Mouse (Mus musculus) liver, postnatal 0 days (tissue): Measurements from ENCODE around the gene E130114P18Rik.

Source experiments
- CTCF ChIP-seq: sonication (generic); IDR thresholded peaks from 2 replicates; pipeline ENCODE4 v1.5.1; 2016; ENCODE audit warnings: antibody characterized with exemption, low read depth
- EP300 ChIP-seq: IDR thresholded peaks from 2 replicates; pipeline ENCODE4 v1.6.1; 2016; ENCODE audit warnings: antibody characterized with exemption, low read depth, mild to moderate bottlenecking

DNA sequence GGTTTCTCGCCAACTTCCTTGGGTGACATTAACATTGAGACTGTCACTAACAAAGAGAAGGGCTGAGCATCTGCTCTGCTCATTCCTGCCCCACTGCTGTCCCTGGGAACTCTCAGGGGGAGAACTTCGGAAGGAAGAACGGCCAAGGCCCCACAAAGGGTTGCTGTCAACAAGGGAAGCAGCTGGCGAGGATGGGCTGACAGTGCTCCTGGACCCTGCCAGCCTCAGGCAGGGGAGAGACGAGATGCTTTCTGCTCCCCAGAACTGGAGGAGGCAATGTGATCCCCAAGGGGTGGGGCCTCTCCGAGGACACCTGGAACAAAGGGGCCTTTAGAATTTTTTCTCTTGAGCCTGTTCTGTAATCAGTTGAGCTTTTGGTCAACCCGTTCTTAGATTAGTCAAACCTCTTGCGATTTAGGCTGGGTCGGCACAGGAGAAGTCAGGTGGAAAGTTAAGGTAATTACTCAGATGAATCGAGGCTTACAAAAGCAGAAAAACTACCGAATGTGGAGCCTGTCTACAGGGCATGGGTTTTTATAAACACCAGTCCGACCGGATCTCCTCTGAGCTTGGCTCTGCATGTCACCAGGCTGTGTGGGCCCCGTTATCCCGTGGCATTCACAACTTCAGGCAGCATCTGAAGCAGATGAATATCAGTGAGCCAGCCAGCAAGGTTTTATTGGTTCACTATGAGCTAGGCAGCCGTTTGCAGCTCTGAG, 151.7 kb downstream of the E130114P18Rik start:
- no peak for TF ChIP-seq CTCF
- no peak for TF ChIP-seq EP300
